Mouse (Mus musculus): Measurements from ENCODE around the gene Sec16b. TPM values are rescaled to one million over a fixed set of nuclear protein-coding genes. Genes with fewer than 3 reads are reported as not detected.

The Sec16b gene
- polyA plus RNA-seq (2015; fragmentation: Illumina TruSeq; extraction: RNeasy Lipid Tissue Mini Kit (QIAGEN cat#74804); ENCODE audit: insufficient read depth, low read depth, low replicate concordance): 3.9 TPM

GRCm38 (mm10) chr1:157506522-157506921 is at the start of gene Sec16b:
Gene Sec16b (plus strand): TSS chr1:157506728.

GRCm38 (mm10) chr1:157458421-157459208 is 47.9 kb upstream of the Sec16b start, which contains the start of gene Cryzl2:
Gene Cryzl2 (plus strand): TSS chr1:157458577.

Other genes starting within 250 kb of the Sec16b start
- 3.3 TPM for gene Rasal2, start 94.1 kb upstream of the Sec16b start, polyA plus RNA-seq (2015; fragmentation: Illumina TruSeq; extraction: RNeasy Lipid Tissue Mini Kit (QIAGEN cat#74804); ENCODE audit: insufficient read depth, low read depth, low replicate concordance)
- 5.9 TPM for gene Cryzl2, start 48.2 kb upstream of the Sec16b start, polyA plus RNA-seq (2015; fragmentation: Illumina TruSeq; extraction: RNeasy Lipid Tissue Mini Kit (QIAGEN cat#74804); ENCODE audit: insufficient read depth, low read depth, low replicate concordance)

Data from pancreas, adult 10 weeks (tissue).